Mouse (Mus musculus) kidney, embryonic 14.5 days (tissue): Measurements from ENCODE around the gene Gpc6. TPM values are rescaled to one million over a fixed set of nuclear protein-coding genes. Genes with fewer than 3 reads are reported as not detected.

Experiments used
- ATAC-seq: fragments of 200-750 bp; cut with Nextera tagmentation; 2 replicates; pipeline ENCODE4 v1.8.0; 2017; ENCODE audit warnings: moderate number of reproducible peaks, mild to moderate bottlenecking, moderate TSS enrichment, moderate library complexity; ENCODE audit not compliant: low FRiP score, low TSS enrichment
- H3K27ac ChIP-seq: fragments of 300-500 bp; sonication (generic); 2 replicates; pipeline ENCODE4 v1.5.1; 2014; ENCODE audit warnings: low read depth, mild to moderate bottlenecking, low read length, moderate library complexity, mixed read lengths
- H3K27me3 ChIP-seq: fragments of 300-500 bp; sonication (generic); 2 replicates; pipeline ENCODE4 v1.6.1; 2014; ENCODE audit warnings: mild to moderate bottlenecking, low read length; ENCODE audit not compliant: control insufficient read depth, insufficient read depth
- H3K36me3 ChIP-seq: fragments of 300-500 bp; sonication (generic); 2 replicates; pipeline ENCODE4 v1.6.1; 2014; ENCODE audit warnings: low read length, mixed read lengths; ENCODE audit not compliant: control insufficient read depth, insufficient read depth
- H3K4me1 ChIP-seq: fragments of 300-500 bp; sonication (generic); 2 replicates; pipeline ENCODE4 v1.6.1; 2014; ENCODE audit warnings: low read length, mixed read lengths; ENCODE audit not compliant: control insufficient read depth, insufficient read depth
- H3K4me2 ChIP-seq: fragments of 300-500 bp; sonication (generic); replicated peaks from 2 replicates; pipeline ENCODE4 v1.6.1; 2014; ENCODE audit warnings: low read depth, mild to moderate bottlenecking, low read length
- H3K4me3 ChIP-seq: fragments of 300-500 bp; sonication (generic); 2 replicates; pipeline ENCODE4 v1.5.1; 2014; ENCODE audit warnings: mild to moderate bottlenecking, low read length
- H3K9ac ChIP-seq: fragments of 300-500 bp; sonication (generic); 2 replicates; pipeline ENCODE4 v1.6.1; 2014; ENCODE audit warnings: low read depth, mild to moderate bottlenecking, low read length, moderate library complexity
- H3K9me3 ChIP-seq: fragments of 300-500 bp; sonication (generic); 2 replicates; pipeline ENCODE4 v1.6.1; 2016; ENCODE audit warnings: low read length; ENCODE audit not compliant: control insufficient read depth
- WGBS: fragments of 180-500 bp; shearing (Covaris S2); extraction: QIAGEN DNeasy Blood & Tissue Kit; methylation state at CpG from one replicate; pipeline ENCODE4 v1.1.7; 2014; 5-methylcytosine and 5-hydroxymethylcytosine counted together
- polyA plus RNA-seq: library from polyadenylated mRNA; unstranded; fragments of >200 nt; fragmentation: Nextera tagmentation; extraction: Ambion mirVana; gene quantifications from 2 replicates; pipeline ENCODE4 v1.2.1, GENCODE M21; 2014

Gpc6 gene
- polyA plus RNA-seq, 1 experiment from 2014 or later: 71.8 TPM

GRCm38 (mm10) chr14:117015333-117015922, 90.3 kb downstream of the Gpc6 start:
- Histone ChIP-seq H3K27me3 (no peaks in the 10 kb centered on the region), H3K9ac (no peak overlapping the region), H3K36me3 (no peaks in the 10 kb centered on the region), H3K4me2 (no peak overlapping the region), H3K4me1 (0 out of 2 replicates have a peak, but pooled peaks cover 4% of the 10 kb centered on the region), H3K9me3 (no peaks in the 10 kb centered on the region), H3K27ac (no peak overlapping the region), H3K4me3 (no peak overlapping the region)
- 31% methylated on average over 4 of the region's 4 CpGs for WGBS
- no peak for ATAC-seq

DNA sequence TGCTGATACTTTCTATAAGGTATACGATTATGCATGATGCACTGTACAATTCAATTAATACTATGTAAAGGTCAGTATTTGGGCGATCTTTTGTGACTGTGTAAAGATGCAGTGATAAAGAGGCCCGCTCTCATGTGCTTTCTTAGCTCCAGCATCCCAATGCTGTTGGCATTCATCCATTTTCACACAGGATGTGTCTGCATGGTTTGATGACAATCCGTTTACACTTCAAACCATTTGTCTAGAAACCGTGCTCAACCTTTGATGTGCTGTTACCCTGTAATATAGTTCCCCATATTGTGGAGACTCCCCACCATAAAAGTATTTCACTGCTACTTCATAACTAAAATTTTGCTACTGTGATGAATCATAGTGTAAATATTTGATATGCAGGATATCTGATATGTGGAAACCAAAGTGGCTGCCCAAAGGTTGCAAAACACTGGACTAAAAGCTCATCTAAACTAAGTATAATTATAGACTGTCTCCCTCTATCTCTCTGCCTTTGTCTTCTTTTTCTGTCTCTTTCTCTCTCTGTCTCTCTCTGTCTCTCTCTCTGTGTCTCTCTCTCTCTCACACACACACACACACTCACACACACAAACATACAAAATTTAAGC, 97.2 kb downstream of the Gpc6 start:
- H3K4me3 ChIP-seq: no peak overlapping the region
- no peak for ATAC-seq
- no peaks in the 10 kb centered on the region for H3K27me3 ChIP-seq
- no peaks in the 10 kb centered on the region for H3K36me3 ChIP-seq
- H3K4me2 ChIP-seq: no peak overlapping the region
- no peak overlapping the region for H3K9ac ChIP-seq
- no peak overlapping the region for H3K27ac ChIP-seq
- 81% methylated on average over 5 of the region's 5 CpGs for WGBS
- no peaks in the 10 kb centered on the region for H3K4me1 ChIP-seq
- H3K9me3 ChIP-seq: no peaks in the 10 kb centered on the region

DNA sequence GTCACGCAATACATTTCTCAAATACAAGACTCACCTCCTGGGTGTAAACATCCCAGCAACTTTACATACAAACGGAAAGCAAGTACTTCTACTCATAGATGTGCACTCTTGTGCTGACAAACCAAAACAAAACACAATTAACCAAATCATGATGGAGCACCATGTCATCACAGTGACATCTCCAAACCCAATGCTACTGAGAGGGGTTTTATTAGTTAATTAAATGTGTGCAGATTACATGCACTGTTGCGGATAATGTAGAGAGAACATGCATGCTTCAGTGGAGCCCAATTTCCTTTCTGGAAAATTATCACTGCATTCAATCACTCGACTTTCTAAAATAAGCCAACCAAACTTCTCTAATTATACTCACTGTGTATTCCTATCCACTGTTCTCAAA, 109.0 kb downstream of the Gpc6 start:
- WGBS: 72% methylated on average over 4 of the region's 4 CpGs
- no peak for ATAC-seq
- no peak overlapping the region for H3K4me3 ChIP-seq

DNA sequence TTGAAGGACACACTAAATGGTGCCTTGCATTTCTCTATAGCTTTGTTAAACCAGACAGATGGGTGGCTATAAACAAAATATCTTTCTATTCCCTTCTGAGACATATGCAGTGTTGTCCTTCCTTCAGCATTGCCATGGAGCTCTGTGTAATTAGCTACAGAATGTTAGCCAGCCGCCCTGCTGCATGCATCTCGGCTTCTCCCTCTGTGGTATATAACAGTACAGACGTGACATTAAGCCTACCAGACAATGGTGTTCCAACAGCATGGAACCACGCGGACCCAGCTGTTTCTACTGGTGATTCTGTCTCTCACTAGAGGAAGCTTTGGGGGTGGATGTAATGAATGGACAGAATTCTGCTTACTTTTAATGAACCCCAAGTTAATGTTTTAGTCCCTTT, 115.9 kb downstream of the Gpc6 start:
- no peak overlapping the region for H3K4me2 ChIP-seq
- H3K4me1 ChIP-seq: no peaks in the 10 kb centered on the region
- no peaks in the 10 kb centered on the region for H3K27me3 ChIP-seq
- H3K27ac ChIP-seq: no peak overlapping the region
- H3K4me3 ChIP-seq: no peak overlapping the region
- no peak overlapping the region for H3K9ac ChIP-seq
- no peaks in the 10 kb centered on the region for H3K36me3 ChIP-seq
- ATAC-seq: no peak
- 91% methylated on average over 5 of the region's 5 CpGs for WGBS
- H3K9me3 ChIP-seq: no peaks in the 10 kb centered on the region

More for the DNA sequence above, 109.0 kb downstream of the Gpc6 start:
- H3K9ac ChIP-seq: no peak overlapping the region
- no peak overlapping the region for H3K4me2 ChIP-seq
- no peaks in the 10 kb centered on the region for H3K4me1 ChIP-seq
- H3K27ac ChIP-seq: no peak overlapping the region
- no peaks in the 10 kb centered on the region for H3K36me3 ChIP-seq
- H3K9me3 ChIP-seq: no peaks in the 10 kb centered on the region
- H3K27me3 ChIP-seq: no peaks in the 10 kb centered on the region

DNA sequence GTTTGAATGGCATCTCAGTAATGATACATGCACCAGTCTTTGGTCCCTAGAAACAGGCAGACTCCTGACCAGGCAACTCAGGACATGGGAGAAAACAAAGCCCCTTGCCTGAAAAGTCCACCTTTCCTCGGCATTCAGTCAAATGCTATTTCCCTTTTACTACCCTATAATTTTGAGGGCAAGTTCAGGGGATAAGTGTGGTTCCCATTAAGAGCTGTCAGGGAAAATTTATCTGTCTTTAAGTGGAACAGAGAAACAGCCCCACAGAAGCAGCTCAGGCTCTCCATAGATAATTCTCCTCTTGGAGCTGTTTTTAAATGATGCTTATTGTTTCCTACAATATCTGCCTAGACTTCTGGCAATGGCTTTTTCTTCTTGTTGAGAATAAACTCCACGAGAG, 123.8 kb downstream of the Gpc6 start:
- 12% methylated on average over 2 of the region's 2 CpGs for WGBS
- H3K4me1 ChIP-seq: no peaks in the 10 kb centered on the region
- H3K4me2 ChIP-seq: no peak overlapping the region
- H3K9me3 ChIP-seq: no peaks in the 10 kb centered on the region
- no peak overlapping the region for H3K4me3 ChIP-seq
- no peak overlapping the region for H3K9ac ChIP-seq
- H3K27ac ChIP-seq: no peak overlapping the region
- H3K27me3 ChIP-seq: no peaks in the 10 kb centered on the region
- no peak for ATAC-seq
- H3K36me3 ChIP-seq: no peaks in the 10 kb centered on the region

- Histone ChIP-seq H3K4me1 (peaks cover 3% of the 10 kb centered on the region; the same call in 1 of the 2 replicates), H3K9ac (no peak overlapping the region), H3K27ac (no peak overlapping the region), H3K4me3 (no peak overlapping the region), H3K27me3 (no peaks in the 10 kb centered on the region), H3K36me3 (no peaks in the 10 kb centered on the region), H3K4me2 (no peak overlapping the region), H3K9me3 (no peaks in the 10 kb centered on the region)
- ATAC-seq: no peak
- WGBS: 84% methylated on average over 8 of the region's 8 CpGs
Observed at GRCm38 (mm10) chr14:117050877-117051276, 125.8 kb downstream of the Gpc6 start.

DNA sequence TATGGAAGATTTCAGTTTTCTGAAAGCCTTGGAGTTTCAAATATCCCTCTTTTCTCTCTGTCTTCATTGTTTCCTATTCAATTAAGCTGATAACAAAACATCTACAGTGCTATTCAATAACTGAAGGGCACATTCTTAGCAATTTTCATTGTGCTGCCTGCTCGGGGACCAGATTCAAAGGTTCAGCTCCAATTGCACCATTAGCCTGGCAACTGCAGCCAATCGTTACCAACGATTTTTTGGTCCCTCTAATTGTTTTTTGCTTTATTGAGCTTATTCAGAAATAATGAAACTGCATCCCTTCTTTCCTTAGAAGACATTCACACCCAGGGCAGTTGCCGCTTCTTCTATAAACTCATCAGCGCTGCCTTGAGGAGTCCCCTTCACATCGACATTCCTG, 128.2 kb downstream of the Gpc6 start:
- 66% methylated on average over 6 of the region's 6 CpGs for whole genome bisulfite sequencing
- ATAC-seq: no peak
- no peak overlapping the region for H3K27ac ChIP-seq
- no peak overlapping the region for H3K4me2 ChIP-seq
- H3K36me3 ChIP-seq: no peaks in the 10 kb centered on the region
- H3K9me3 ChIP-seq: no peaks in the 10 kb centered on the region
- H3K9ac ChIP-seq: no peak overlapping the region
- H3K27me3 ChIP-seq: no peaks in the 10 kb centered on the region
- no peak overlapping the region for H3K4me3 ChIP-seq
- H3K4me1 ChIP-seq: peaks cover 3% of the 10 kb centered on the region; the same call in 1 of the 2 replicates

DNA sequence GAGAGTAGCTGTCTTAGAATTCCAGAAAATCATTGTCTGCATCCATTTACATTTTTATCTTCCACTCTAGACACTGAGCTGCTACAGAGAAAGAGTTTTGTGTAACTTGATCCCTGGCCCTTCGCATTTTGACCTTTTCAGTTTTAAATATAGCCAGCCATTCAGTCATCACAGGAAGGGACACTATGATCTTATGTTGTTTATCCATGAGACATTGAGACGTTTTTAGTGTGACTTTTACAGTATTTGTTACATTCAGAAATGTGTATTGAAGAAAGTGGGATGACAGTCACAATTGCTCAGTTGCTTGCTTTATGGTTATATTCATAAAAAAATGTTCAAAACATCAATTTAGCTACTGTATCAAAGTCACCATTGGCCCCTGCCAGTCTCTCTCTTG, 130.0 kb downstream of the Gpc6 start:
- H3K36me3 ChIP-seq: no peaks in the 10 kb centered on the region
- H3K4me1 ChIP-seq: peaks cover 3% of the 10 kb centered on the region; the same call in 1 of the 2 replicates
- no peak overlapping the region for H3K4me3 ChIP-seq
- 46% methylated on average over 2 of the region's 2 CpGs for WGBS
- ATAC-seq: no peak
- H3K9ac ChIP-seq: no peak overlapping the region
- no peaks in the 10 kb centered on the region for H3K27me3 ChIP-seq
- H3K27ac ChIP-seq: no peak overlapping the region
- H3K9me3 ChIP-seq: no peaks in the 10 kb centered on the region
- H3K4me2 ChIP-seq: no peak overlapping the region

DNA sequence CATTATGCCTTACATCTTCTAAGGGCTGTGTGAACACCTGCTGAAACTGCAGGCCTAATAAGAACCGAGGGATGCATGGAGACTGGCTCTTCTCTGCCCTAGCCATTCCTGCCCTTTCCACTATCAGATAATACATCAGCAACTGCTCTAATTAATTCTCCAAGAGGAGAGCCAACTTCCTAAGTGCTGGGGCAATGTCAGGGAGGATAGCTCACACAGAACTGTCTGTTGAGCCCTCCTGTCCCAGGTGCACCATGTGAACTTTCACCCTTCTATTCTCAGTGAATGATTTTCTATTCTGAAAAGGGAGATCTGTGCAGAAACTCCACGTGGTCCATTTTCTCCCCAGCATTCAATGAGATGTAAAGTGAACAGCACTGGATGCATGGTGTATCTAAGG, 136.0 kb downstream of the Gpc6 start:
- 37% methylated on average over 2 of the region's 2 CpGs for WGBS
- no peaks in the 10 kb centered on the region for H3K27me3 ChIP-seq

More for the DNA sequence above, 136.0 kb downstream of the Gpc6 start:
- Histone ChIP-seq H3K36me3 (no peaks in the 10 kb centered on the region), H3K4me3 (no peak overlapping the region), H3K9ac (no peak overlapping the region), H3K4me2 (no peak overlapping the region), H3K9me3 (no peaks in the 10 kb centered on the region), H3K27ac (no peak overlapping the region), H3K4me1 (no peaks in the 10 kb centered on the region)
- peak; percentile 67; the same call in 1 of the 2 replicates for ATAC-seq
